Mouse (Mus musculus): ENCODE measurements around the gene Usp48. TPM values are rescaled to one million over a fixed set of nuclear protein-coding genes. Genes with fewer than 3 reads are reported as not detected.

The Usp48 gene
- total and polyA plus RNA-seq, 3 experiments, result 27.1 to 99.6 TPM; not detected in 1

- DNase-seq (ENCODE audit: low read depth, low spot score), result no peak
- Histone ChIP-seq H3K79me2 (ENCODE audit: control insufficient read depth, insufficient read depth, low read length, poor library complexity) (no peaks in the 10 kb centered on the region), H3K9ac (ENCODE audit: control insufficient read depth, low read depth, low read length, poor library complexity, severe bottlenecking) (no peak overlapping the region), H3K27ac (ENCODE audit: control insufficient read depth, low read depth, low read length) (no peak overlapping the region), H3K9me3 (replicated peaks; ENCODE audit: insufficient read depth, low read length) (no peaks in the 10 kb centered on the region), H3K4me3 (ENCODE audit: control insufficient read depth in 1 of 2, insufficient read depth in 1 of 2, low read depth in 2 of 2, low read length in 2 of 2) (no peak overlapping the region), H3K27me3 (ENCODE audit: control insufficient read depth in 1 of 2, insufficient read depth in 2 of 2, low read length in 2 of 2) (no peaks in the 10 kb centered on the region), H3K36me3 (ENCODE audit: control insufficient read depth in 1 of 2, insufficient read depth in 2 of 2, low read length in 2 of 2) (peaks cover 2 to 27% of the 10 kb centered on the region in 2 experiments; a peak in 2 of 4 replicates), H3K4me1 (ENCODE audit: control insufficient read depth in 1 of 2, insufficient read depth in 2 of 2, low read length in 2 of 2) (no peaks in the 10 kb centered on the region)
- TF ChIP-seq NRF1 (IDR thresholded peaks at IDR 0.05; ENCODE audit: insufficient read depth, low read depth, low read length, poor library complexity, severe bottlenecking) (no peak), POLR2AphosphoS2 (IDR thresholded peaks at IDR 0.05; ENCODE audit: low read length) (no peak), MEF2A (IDR thresholded peaks at IDR 0.05; ENCODE audit: extremely low read depth, insufficient replicate concordance, low read depth, low read length, poor library complexity, severe bottlenecking) (no peak), MAZ (IDR thresholded peaks at IDR 0.05; ENCODE audit: low read depth, low read length) (no peak), USF1 (IDR thresholded peaks at IDR 0.05; ENCODE audit: low read depth, low read length) (no peak), ZC3H11A (IDR thresholded peaks at IDR 0.05; ENCODE audit: low read depth, low read length) (no peak), TCF12 (IDR thresholded peaks at IDR 0.05; ENCODE audit: low read depth, low read length) (no peak), CHD1 (IDR thresholded peaks at IDR 0.05; ENCODE audit: low read depth, low read length) (no peak), MYC (IDR thresholded peaks at IDR 0.05; ENCODE audit: low read depth, low read length) (no peak), EP300 (IDR thresholded peaks at IDR 0.05; ENCODE audit: low read depth in 1 of 2, low read length in 2 of 2) (no peak), KAT2A (conservative IDR thresholded peaks at IDR 0.05; ENCODE audit: low read depth, low read length) (no peak), NELFE (IDR thresholded peaks at IDR 0.05; ENCODE audit: low read depth, low read length) (no peak), POLR2A (IDR thresholded peaks at IDR 0.05; ENCODE audit: control insufficient read depth in 1 of 2, insufficient read depth in 1 of 2, low read depth in 1 of 2, low read length in 2 of 2, poor library complexity in 1 of 2) (no peak), MAX (IDR thresholded peaks at IDR 0.05; ENCODE audit: low read length) (no peak), ETS1 (IDR thresholded peaks at IDR 0.05; ENCODE audit: low read depth, low read length) (no peak)
Observed at GRCm38 (mm10) chr4:137631596-137631995, 38.0 kb downstream of the Usp48 start.

GRCm38 (mm10) chr4:137633394-137633793 is 39.8 kb downstream of the Usp48 start:
- H3K4me3 ChIP-seq (ENCODE audit: control insufficient read depth in 1 of 2, insufficient read depth in 1 of 2, low read depth in 2 of 2, low read length in 2 of 2), result no peak overlapping the region
- H3K9ac ChIP-seq (ENCODE audit: control insufficient read depth, low read depth, low read length, poor library complexity, severe bottlenecking), result no peak overlapping the region
- no peak for TF ChIP-seq NELFE (IDR thresholded peaks at IDR 0.05; ENCODE audit: low read depth, low read length)
- TF ChIP-seq EP300 (IDR thresholded peaks at IDR 0.05; ENCODE audit: low read depth in 1 of 2, low read length in 2 of 2), result no peak
- no peak for TF ChIP-seq TBP (IDR thresholded peaks at IDR 0.05; ENCODE audit: low read depth, low read length)
- no peak for TF ChIP-seq MYB (IDR thresholded peaks at IDR 0.05; ENCODE audit: low read depth, low read length)
- no peak for TF ChIP-seq ELF1 (IDR thresholded peaks at IDR 0.05; ENCODE audit: low read depth, low read length)
- no peak for TF ChIP-seq USF1 (IDR thresholded peaks at IDR 0.05; ENCODE audit: low read depth, low read length)
- no peak for TF ChIP-seq TAL1 (IDR thresholded peaks at IDR 0.05; ENCODE audit: low read length)
- no peak for TF ChIP-seq POLR2AphosphoS2 (IDR thresholded peaks at IDR 0.05; ENCODE audit: low read length)
- TF ChIP-seq ZKSCAN1 (IDR thresholded peaks at IDR 0.05; ENCODE audit: low read depth, low read length), result no peak
- TF ChIP-seq MYC (IDR thresholded peaks at IDR 0.05; ENCODE audit: low read depth, low read length), result no peak
- TF ChIP-seq KAT2A (conservative IDR thresholded peaks at IDR 0.05; ENCODE audit: low read depth, low read length), result no peak
- H3K27ac ChIP-seq (ENCODE audit: control insufficient read depth, low read depth, low read length), result no peak overlapping the region
- H3K27me3 ChIP-seq (ENCODE audit: control insufficient read depth in 1 of 2, insufficient read depth in 2 of 2, low read length in 2 of 2), result no peaks in the 10 kb centered on the region
- no peaks in the 10 kb centered on the region for H3K79me2 ChIP-seq (ENCODE audit: control insufficient read depth, insufficient read depth, low read length, poor library complexity)
- no peak for DNase-seq (ENCODE audit: low read depth, low spot score)
- H3K4me1 ChIP-seq (ENCODE audit: control insufficient read depth in 1 of 2, insufficient read depth in 2 of 2, low read length in 2 of 2), result no peaks in the 10 kb centered on the region
- H3K9me3 ChIP-seq (replicated peaks; ENCODE audit: insufficient read depth, low read length), result no peaks in the 10 kb centered on the region
- peaks cover 0 to 28% of the 10 kb centered on the region in 2 experiments; a peak in 2 of 4 replicates for H3K36me3 ChIP-seq (ENCODE audit: control insufficient read depth in 1 of 2, insufficient read depth in 2 of 2, low read length in 2 of 2)

Measured in MEL (cell line).